Mouse (Mus musculus): ENCODE results near the gene Elmod3. TPM values are rescaled to one million over a fixed set of nuclear protein-coding genes. Genes with fewer than 3 reads are reported as not detected.

Gene Elmod3
- polyA plus RNA-seq, 1 experiment, result 5.1 TPM

DNA sequence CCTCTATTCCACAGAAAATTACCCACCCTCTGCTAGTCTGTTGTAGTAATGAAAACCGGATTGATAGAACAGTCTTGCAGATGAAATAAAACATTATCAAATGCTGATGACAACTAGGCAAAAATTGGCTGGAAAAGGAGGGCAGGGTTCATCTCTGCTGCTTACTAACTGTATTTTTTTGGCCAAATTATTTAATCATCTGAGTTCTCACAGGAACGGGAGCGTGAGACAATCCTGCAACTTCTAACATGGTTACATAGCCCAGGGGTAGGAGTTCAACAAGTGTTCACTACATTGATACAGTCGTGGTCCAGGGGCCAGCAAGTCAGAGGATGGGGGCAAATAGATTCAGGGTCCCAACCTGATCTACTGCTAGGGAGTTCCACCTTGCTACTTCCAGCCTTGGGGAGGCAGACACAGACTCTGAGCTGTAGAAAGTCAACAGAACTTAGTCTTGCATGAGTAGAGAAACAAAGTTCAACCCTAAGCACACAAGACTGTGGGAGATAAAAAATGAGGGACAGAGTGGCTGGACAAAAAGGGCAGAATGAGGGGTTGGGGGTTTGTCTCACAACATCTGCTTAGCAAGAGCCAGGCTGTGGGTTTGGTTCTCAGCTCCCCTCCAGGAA lies 14.9 kb downstream of the Elmod3 start:
- Histone ChIP-seq H3K4me3 (ENCODE audit: insufficient read depth, poor library complexity, severe bottlenecking) (no peak overlapping the region), H3K79me2 (ENCODE audit: control insufficient read depth, insufficient read depth) (no peaks in the 10 kb centered on the region), H3K36me3 (ENCODE audit: control insufficient read depth, insufficient read depth) (no peaks in the 10 kb centered on the region), H3K27me3 (ENCODE audit: control insufficient read depth, insufficient read depth, insufficient read length) (no peaks in the 10 kb centered on the region), H3K79me3 (ENCODE audit: low read depth) (no peaks in the 10 kb centered on the region), H3ac (ENCODE audit: control insufficient read depth, insufficient read length, low read depth) (no peak overlapping the region)
- no peak for TF ChIP-seq MYOD1 (IDR thresholded peaks at IDR 0.05; ENCODE audit: control insufficient read depth, insufficient read length, low read depth)
- no peak for TF ChIP-seq FOSL1 (IDR thresholded peaks at IDR 0.05; ENCODE audit: insufficient read depth, low read length, poor library complexity, severe bottlenecking)
- TF ChIP-seq MYOG (IDR thresholded peaks at IDR 0.05; ENCODE audit: control insufficient read depth, extremely low read depth, insufficient read length), result no peak
- TF ChIP-seq CEBPB (IDR thresholded peaks at IDR 0.05; ENCODE audit: low read depth), result no peak
- TF ChIP-seq USF1 (IDR thresholded peaks at IDR 0.05; ENCODE audit: low read depth), result no peak

DNA sequence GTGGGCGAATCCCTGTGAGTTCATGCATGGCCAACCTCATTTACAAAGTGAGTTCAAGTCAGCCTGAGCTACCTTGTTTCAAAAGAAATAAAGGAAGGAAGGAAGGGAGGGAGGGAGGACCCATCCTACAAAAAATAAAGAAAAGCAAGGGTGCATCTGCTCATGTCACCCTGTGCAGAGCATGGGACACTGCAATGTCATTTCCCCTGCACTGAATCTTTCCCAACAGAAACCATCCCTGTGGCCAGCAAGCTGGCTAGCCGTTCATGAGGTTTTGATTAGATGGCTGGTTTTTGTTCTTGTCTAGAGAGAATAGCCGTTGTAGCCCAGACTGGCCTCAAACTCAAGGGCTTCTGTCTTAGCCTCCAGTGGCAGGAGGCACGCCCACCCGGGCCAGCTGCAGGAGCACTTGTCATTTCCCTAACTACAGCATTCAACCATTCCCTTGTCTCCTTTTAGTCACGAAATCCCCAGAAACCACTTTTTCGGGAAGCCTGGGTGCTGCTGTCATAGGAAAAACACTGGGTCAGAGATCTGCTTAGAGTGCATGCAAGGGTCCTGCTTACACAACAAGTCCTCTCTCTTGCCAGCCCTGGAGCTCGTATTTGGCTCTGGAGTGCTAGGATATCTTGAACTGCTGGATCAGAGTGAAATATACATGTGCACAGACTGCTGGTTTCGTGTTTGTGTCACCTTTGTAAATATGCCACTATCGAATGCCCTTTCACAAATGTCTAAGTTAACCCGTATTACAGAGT lies 16.4 kb downstream of the Elmod3 start:
- no peaks in the 10 kb centered on the region for H3K79me3 ChIP-seq (ENCODE audit: low read depth)
- no peaks in the 10 kb centered on the region for H3K36me3 ChIP-seq (ENCODE audit: control insufficient read depth, insufficient read depth)
- no peaks in the 10 kb centered on the region for H3K27me3 ChIP-seq (ENCODE audit: control insufficient read depth, insufficient read depth, insufficient read length)
- H3ac ChIP-seq (ENCODE audit: control insufficient read depth, insufficient read length, low read depth), result no peak overlapping the region
- TF ChIP-seq MAX (IDR thresholded peaks at IDR 0.05) (no peak), USF1 (IDR thresholded peaks at IDR 0.05; ENCODE audit: low read depth) (no peak), CEBPB (IDR thresholded peaks at IDR 0.05; ENCODE audit: low read depth) (no peak), MYOD1 (IDR thresholded peaks at IDR 0.05; ENCODE audit: control insufficient read depth, insufficient read length, low read depth) (no peak), CTCF (IDR thresholded peaks at IDR 0.05; ENCODE audit: control insufficient read depth, insufficient read depth, insufficient read length) (no peak), MYOG (IDR thresholded peaks at IDR 0.05; ENCODE audit: control insufficient read depth, extremely low read depth, insufficient read length) (no peak), FOSL1 (IDR thresholded peaks at IDR 0.05; ENCODE audit: insufficient read depth, low read length, poor library complexity, severe bottlenecking) (no peak)
- no peaks in the 10 kb centered on the region for H3K79me2 ChIP-seq (ENCODE audit: control insufficient read depth, insufficient read depth)
- no peak overlapping the region for H3K4me3 ChIP-seq (ENCODE audit: insufficient read depth, poor library complexity, severe bottlenecking)

DNA sequence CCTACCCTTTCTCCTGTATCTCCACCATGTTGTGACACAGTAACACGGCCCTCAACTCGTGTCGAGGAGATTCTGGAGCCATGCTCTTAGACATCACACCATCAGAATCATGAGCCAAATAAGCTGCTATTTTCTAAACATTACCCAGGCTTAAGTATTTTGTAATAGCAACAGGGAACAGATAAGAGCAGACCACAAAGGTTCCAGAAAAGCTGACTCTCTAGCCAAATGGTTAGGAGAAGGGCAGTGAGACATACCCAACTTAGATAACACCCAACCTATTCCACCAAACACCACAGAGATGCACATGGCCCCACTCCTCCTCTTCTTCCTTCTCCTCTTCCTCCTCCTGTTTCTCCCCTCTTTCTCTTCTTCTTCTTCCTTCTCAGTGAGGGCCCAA lies 22.2 kb downstream of the Elmod3 start:
- Histone ChIP-seq H3K27me3 (ENCODE audit: control insufficient read depth, insufficient read depth, insufficient read length) (no peaks in the 10 kb centered on the region), H3K36me3 (ENCODE audit: control insufficient read depth, insufficient read depth) (no peaks in the 10 kb centered on the region), H3K79me2 (ENCODE audit: control insufficient read depth, insufficient read depth) (no peaks in the 10 kb centered on the region), H3ac (ENCODE audit: control insufficient read depth, insufficient read length, low read depth) (no peak overlapping the region), H3K4me3 (ENCODE audit: insufficient read depth, poor library complexity, severe bottlenecking) (no peak overlapping the region), H3K79me3 (ENCODE audit: low read depth) (no peaks in the 10 kb centered on the region)
- TF ChIP-seq FOSL1 (IDR thresholded peaks at IDR 0.05; ENCODE audit: insufficient read depth, low read length, poor library complexity, severe bottlenecking) (no peak), MYOD1 (IDR thresholded peaks at IDR 0.05; ENCODE audit: control insufficient read depth, insufficient read length, low read depth) (no peak), MYOG (IDR thresholded peaks at IDR 0.05; ENCODE audit: control insufficient read depth, extremely low read depth, insufficient read length) (no peak), CTCF (IDR thresholded peaks at IDR 0.05; ENCODE audit: control insufficient read depth, insufficient read depth, insufficient read length) (no peak), CEBPB (IDR thresholded peaks at IDR 0.05; ENCODE audit: low read depth) (no peak), USF1 (IDR thresholded peaks at IDR 0.05; ENCODE audit: low read depth) (no peak), MAX (IDR thresholded peaks at IDR 0.05) (no peak)

DNA sequence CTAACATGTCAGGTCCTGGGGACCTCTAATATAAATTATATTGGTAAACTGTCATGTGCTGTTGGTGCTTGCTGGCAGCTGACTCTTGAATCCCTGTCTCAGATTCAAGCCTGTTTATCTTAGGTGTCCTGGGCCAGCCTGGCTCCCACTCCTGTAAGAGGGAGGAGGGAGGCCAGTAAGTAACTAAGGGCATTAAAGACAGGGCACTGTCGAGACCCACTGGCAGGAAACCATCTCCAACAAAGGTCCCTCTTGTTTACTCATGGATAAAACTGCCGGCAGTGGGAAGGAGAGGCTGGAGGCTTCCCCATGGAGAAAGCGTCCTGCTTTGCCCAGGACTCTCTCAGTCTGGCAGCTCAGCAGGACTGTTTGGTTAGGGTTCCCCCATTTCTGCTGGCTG lies 26.4 kb downstream of the Elmod3 start:
- H3K79me2 ChIP-seq (ENCODE audit: control insufficient read depth, insufficient read depth), result no peaks in the 10 kb centered on the region
- H3K79me3 ChIP-seq (ENCODE audit: low read depth), result no peaks in the 10 kb centered on the region
- H3ac ChIP-seq (ENCODE audit: control insufficient read depth, insufficient read length, low read depth), result no peak overlapping the region
- H3K27me3 ChIP-seq (ENCODE audit: control insufficient read depth, insufficient read depth, insufficient read length), result no peaks in the 10 kb centered on the region
- H3K4me3 ChIP-seq (ENCODE audit: insufficient read depth, poor library complexity, severe bottlenecking), result no peak overlapping the region
- H3K36me3 ChIP-seq (ENCODE audit: control insufficient read depth, insufficient read depth), result no peaks in the 10 kb centered on the region
- TF ChIP-seq MYOG (IDR thresholded peaks at IDR 0.05; ENCODE audit: control insufficient read depth, extremely low read depth, insufficient read length) (no peak), CEBPB (IDR thresholded peaks at IDR 0.05; ENCODE audit: low read depth) (no peak)

DNA sequence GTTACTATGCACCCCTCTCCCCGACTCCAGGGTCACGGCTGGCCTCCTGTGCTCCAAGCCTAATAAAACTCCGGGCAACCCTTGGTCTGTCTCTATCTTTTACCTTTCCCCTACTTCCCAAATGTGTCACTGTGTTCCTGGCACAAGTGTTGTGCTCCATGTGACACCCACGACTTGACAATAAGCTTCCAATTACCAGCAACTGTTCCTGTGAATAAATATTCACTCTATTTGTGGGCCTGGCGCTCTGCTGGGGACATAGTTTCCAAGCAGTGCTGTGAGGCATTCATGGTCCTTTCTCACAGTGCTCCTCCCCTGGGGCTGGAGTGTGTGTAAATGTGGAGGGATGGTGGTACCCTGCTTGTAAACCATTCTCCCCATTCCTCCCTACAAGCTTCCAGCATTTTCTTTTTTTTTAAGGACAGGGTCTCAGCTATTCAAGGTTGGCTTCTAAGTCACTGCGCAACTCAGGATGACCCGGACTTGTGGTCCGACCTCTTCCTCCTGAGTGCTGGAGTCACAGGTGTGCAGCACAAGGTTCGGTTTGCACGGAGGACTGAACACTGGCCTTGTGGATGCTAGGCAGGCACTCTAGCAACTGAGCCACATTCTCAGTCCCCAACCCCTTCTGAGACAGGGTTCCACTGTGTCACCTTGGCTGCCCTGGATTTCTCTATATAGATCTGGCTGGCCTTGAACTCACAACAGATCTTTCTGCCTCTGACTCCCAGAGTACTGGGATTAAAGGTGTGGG lies 27.4 kb downstream of the Elmod3 start:
- H3K36me3 ChIP-seq (ENCODE audit: control insufficient read depth, insufficient read depth), result no peaks in the 10 kb centered on the region
- no peak overlapping the region for H3ac ChIP-seq (ENCODE audit: control insufficient read depth, insufficient read length, low read depth)
- H3K27me3 ChIP-seq (ENCODE audit: control insufficient read depth, insufficient read depth, insufficient read length), result no peaks in the 10 kb centered on the region
- no peaks in the 10 kb centered on the region for H3K79me2 ChIP-seq (ENCODE audit: control insufficient read depth, insufficient read depth)
- TF ChIP-seq CTCF (IDR thresholded peaks at IDR 0.05; ENCODE audit: control insufficient read depth, insufficient read depth, insufficient read length) (no peak), FOSL1 (IDR thresholded peaks at IDR 0.05; ENCODE audit: insufficient read depth, low read length, poor library complexity, severe bottlenecking) (no peak), CEBPB (IDR thresholded peaks at IDR 0.05; ENCODE audit: low read depth) (no peak), MYOG (IDR thresholded peaks at IDR 0.05; ENCODE audit: control insufficient read depth, extremely low read depth, insufficient read length) (no peak), USF1 (IDR thresholded peaks at IDR 0.05; ENCODE audit: low read depth) (no peak), MAX (IDR thresholded peaks at IDR 0.05) (no peak), MYOD1 (IDR thresholded peaks at IDR 0.05; ENCODE audit: control insufficient read depth, insufficient read length, low read depth) (no peak)
- no peak overlapping the region for H3K4me3 ChIP-seq (ENCODE audit: insufficient read depth, poor library complexity, severe bottlenecking)
- no peaks in the 10 kb centered on the region for H3K79me3 ChIP-seq (ENCODE audit: low read depth)

All from C2C12 (cell line).